ENCODE assay signal across 10 mouse cellular contexts in genomic region chr5:135968781-135969180, GRCm38 (mm10). TPM values are rescaled to one million over a fixed set of nuclear protein-coding genes. Genes with fewer than 3 reads are reported as not detected.
DNase-seq lines count a peak whose midpoint lies in the region; ATAC-seq and TF ChIP-seq lines count a peak whose summit lies in the region.
"Had no signal": no experiment of that assay in that cellular context is flagged by ENCODE, and none has a peak within 500 bp of the region (broad histone marks: within the 10 kb centered on the region; RNA-seq: fewer than 3 reads in every experiment).

No protein-coding gene starts in this region.

- no peak overlapping the region for H3K4me3 ChIP-seq in layer of hippocampus, adult 2 months
- H3K4me3 ChIP-seq in midbrain, postnatal 0 days (ENCODE audit: low read depth, low read length) = no peak overlapping the region
- H3K4me3 ChIP-seq: liver, embryonic 15.5 days had no signal

- no peak overlapping the region for H3K4me2 ChIP-seq in midbrain, postnatal 0 days (ENCODE audit: low read depth, low read length, poor library complexity, severe bottlenecking)
- H3K4me2 ChIP-seq: liver, embryonic 15.5 days had no signal

- H3K4me1 ChIP-seq in midbrain, postnatal 0 days (ENCODE audit: insufficient read depth, low read length) = no peaks in the 10 kb centered on the region

- H3K9ac ChIP-seq in midbrain, postnatal 0 days (replicated peaks; ENCODE audit: low read length, poor library complexity, severe bottlenecking) = no peak overlapping the region
- H3K9ac ChIP-seq: liver, embryonic 15.5 days had no signal

- no peaks in the 10 kb centered on the region for H3K27me3 ChIP-seq in midbrain, postnatal 0 days (ENCODE audit: insufficient read depth, low read length)

- peak; percentile 88 for TF ChIP-seq CTCF in layer of hippocampus, adult 2 months (conservative IDR thresholded peaks at IDR 0.05)
- peak; percentile 69 for TF ChIP-seq CTCF in midbrain, postnatal 0 days (IDR thresholded peaks at IDR 0.05)

- H3K36me3 ChIP-seq in midbrain, postnatal 0 days (ENCODE audit: insufficient read depth, low read length) = no peaks in the 10 kb centered on the region
- H3K36me3 ChIP-seq: liver, embryonic 15.5 days had no signal

- WGBS in midbrain, postnatal 0 days = 61% methylated on average over 1 of the region's 1 CpGs

- H3K27ac ChIP-seq in layer of hippocampus, adult 2 months = no peak overlapping the region
- no peak overlapping the region for H3K27ac ChIP-seq in midbrain, postnatal 0 days (ENCODE audit: low read depth, low read length)
- H3K27ac ChIP-seq: liver, embryonic 15.5 days had no signal

- DNase-seq in cerebellum, adult 18-20 months = peak; percentile 54 to 62
- no peak for DNase-seq in cerebellum, adult 11 months
- peak in 1 of 2 experiments; percentile 56 for DNase-seq in layer of hippocampus, adult 2 months (ENCODE audit: low spot score in 2 of 2)
- no peak for DNase-seq in layer of hippocampus, postnatal 14 days (ENCODE audit: low spot score in 2 of 2)
- DNase-seq in ES-CJ7 (ENCODE audit: low read depth, low spot score) = peak; percentile 71
- peak; percentile 52 for DNase-seq in embryo, embryonic 9.5 days (ENCODE audit: extremely low spot score)
- no peak for DNase-seq in midbrain, postnatal 0 days (ENCODE audit: low spot score)
- DNase-seq in frontal cortex, postnatal 10 days (ENCODE audit: low spot score in 2 of 2) = no peak

- no peaks in the 10 kb centered on the region for H3K9me3 ChIP-seq in midbrain, postnatal 0 days (ENCODE audit: low read length)
- H3K9me3 ChIP-seq: liver, embryonic 15.5 days had no signal

- no peak for ATAC-seq in midbrain, postnatal 0 days (ENCODE audit: low FRiP score)

RNA-seq across cellular contexts. Expression of gene Ssc4d, which starts 5.5 kb away (rescaled TPM):
- 1 to 10 TPM; 1.4 to 1.9 TPM for total RNA-seq in layer of hippocampus, adult 2 months (2021)
- 1 to 10 TPM; 1.7 to 2.0 TPM for total RNA-seq in layer of hippocampus, postnatal 14 days (2021)
- total RNA-seq in midbrain, postnatal 0 days (2014; rRNA removed) = 8.0 and 8.9 TPM in 2 replicates
- polyA plus RNA-seq in midbrain, postnatal 0 days (2015; fragmentation: Nextera tagmentation; extraction: Ambion mirVana) = 3.6 TPM in 2 replicates

RNA-seq across cellular contexts. Expression of gene Zp3, which starts 11.1 kb away (rescaled TPM):
- total RNA-seq in layer of hippocampus, adult 2 months (2021) = not detected
- total RNA-seq in layer of hippocampus, postnatal 14 days (2021) = not detected
- total RNA-seq in midbrain, postnatal 0 days (2014; rRNA removed) = 0.99 TPM in 1 of 2 replicates, not detected in the other
- polyA plus RNA-seq in midbrain, postnatal 0 days (2015; fragmentation: Nextera tagmentation; extraction: Ambion mirVana) = 0.21 and 0.27 TPM in 2 replicates
- polyA plus RNA-seq: liver, embryonic 15.5 days; spleen, adult 2 months had no signal

RNA-seq across cellular contexts. Expression of gene Dtx2, which starts 25.8 kb away (rescaled TPM):
- 1 to 10 TPM; 8.0 to 8.3 TPM for total RNA-seq in layer of hippocampus, adult 2 months (2021)
- total RNA-seq in layer of hippocampus, postnatal 14 days (2021) = 1 to 10 TPM; 9.1 to 9.5 TPM
- 22.3 and 25.4 TPM in 2 replicates for total RNA-seq in midbrain, postnatal 0 days (2014; rRNA removed)
- 20.1 and 20.5 TPM in 2 replicates for polyA plus RNA-seq in midbrain, postnatal 0 days (2015; fragmentation: Nextera tagmentation; extraction: Ambion mirVana)

RNA-seq across cellular contexts. Expression of gene Ywhag, which starts 34.4 kb away (rescaled TPM):
- total RNA-seq in layer of hippocampus, adult 2 months (2021) = 1,000 to 10,000 TPM; 1,218 to 1,292 TPM
- total RNA-seq in layer of hippocampus, postnatal 14 days (2021) = 1,000 to 10,000 TPM; 1,522 to 1,558 TPM
- 357 and 411 TPM in 2 replicates for total RNA-seq in midbrain, postnatal 0 days (2014; rRNA removed)
- polyA plus RNA-seq in midbrain, postnatal 0 days (2015; fragmentation: Nextera tagmentation; extraction: Ambion mirVana) = 906 and 919 TPM in 2 replicates

Comparison
In these comparisons a context has a peak if more than half of its experiments do, and no peak if none do; other contexts are left out.
1. DNase-seq: peak in cerebellum, adult 18-20 months (2 of 2), ES-CJ7 (single experiment) and embryo, embryonic 9.5 days (single experiment); none in cerebellum, adult 11 months (single experiment), layer of hippocampus, postnatal 14 days (0 of 2), midbrain, postnatal 0 days (single experiment) and frontal cortex, postnatal 10 days (0 of 2).